ENCODE assay signal across 20 mouse cellular contexts in genomic region chr4:86699161-86699865, GRCm38 (mm10).
"Had no signal": no experiment of that assay in that cellular context is flagged by ENCODE, and none has a peak within 500 bp of the region (broad histone marks: within the 10 kb centered on the region; RNA-seq: fewer than 3 reads in every experiment).

No protein-coding gene starts in this region.

- ATAC-seq: hindbrain, postnatal 0 days; inflammation-experienced regulatory T-cells, adult 6 months; midbrain, embryonic 15.5 days had no signal

- H3K4me2 ChIP-seq: liver, embryonic 13.5 days; midbrain, embryonic 12.5 days; midbrain, embryonic 15.5 days; neural tube, embryonic 12.5 days; neural tube, embryonic 15.5 days had no signal

- H3K27ac ChIP-seq: hindbrain, postnatal 0 days; left cerebral cortex, adult 2 months; liver, embryonic 13.5 days; midbrain, embryonic 12.5 days; midbrain, embryonic 15.5 days; neural tube, embryonic 12.5 days; neural tube, embryonic 15.5 days; stomach, postnatal 0 days had no signal

- H3K9me3 ChIP-seq: liver, embryonic 13.5 days; midbrain, embryonic 12.5 days; midbrain, embryonic 15.5 days; neural tube, embryonic 12.5 days; neural tube, embryonic 15.5 days had no signal

- H3K4me1 ChIP-seq: liver, embryonic 13.5 days; midbrain, embryonic 12.5 days; midbrain, embryonic 15.5 days; neural tube, embryonic 12.5 days; neural tube, embryonic 15.5 days had no signal

- H3K27me3 ChIP-seq: liver, embryonic 13.5 days; midbrain, embryonic 12.5 days; midbrain, embryonic 15.5 days; neural tube, embryonic 12.5 days; neural tube, embryonic 15.5 days had no signal

- H3K36me3 ChIP-seq: liver, embryonic 13.5 days; midbrain, embryonic 12.5 days; midbrain, embryonic 15.5 days; neural tube, embryonic 12.5 days; neural tube, embryonic 15.5 days had no signal

- H3K4me3 ChIP-seq: left cerebral cortex, adult 2 months; liver, embryonic 13.5 days; midbrain, embryonic 12.5 days; midbrain, embryonic 15.5 days; neural tube, embryonic 12.5 days; neural tube, embryonic 15.5 days had no signal

- H3K9ac ChIP-seq: liver, embryonic 13.5 days; midbrain, embryonic 12.5 days; midbrain, embryonic 15.5 days; neural tube, embryonic 12.5 days; neural tube, embryonic 15.5 days had no signal

- DNase-seq: kidney, postnatal 10 days; layer of hippocampus, postnatal 36 days; liver, embryonic 13.5 days; lung, adult 2 months; lung, postnatal 14 days; lung, postnatal 4 days; right cerebral cortex, adult 18-20 months; right cerebral cortex, postnatal 14 days; right cerebral cortex, postnatal 4 days; thymus, adult 2 months; thymus, postnatal 14 days; thymus, postnatal 4 days had no signal
